Mouse (Mus musculus) forebrain, embryonic 12.5 days (tissue): ENCODE data around the gene Comp. TPM values are rescaled to one million over a fixed set of nuclear protein-coding genes. Genes with fewer than 3 reads are reported as not detected.

Source experiments
- ATAC-seq: fragments of 200-750 bp; cut with Nextera tagmentation; 2 replicates; pipeline ENCODE4 v1.8.0; 2017; ENCODE audit warnings: moderate TSS enrichment; ENCODE audit not compliant: low FRiP score
- H3K27ac ChIP-seq: fragments of 300-500 bp; sonication (generic); 2 replicates; pipeline ENCODE4 v1.5.1; 2016; ENCODE audit warnings: mild to moderate bottlenecking
- H3K27me3 ChIP-seq: fragments of 300-500 bp; sonication (generic); 2 replicates; pipeline ENCODE4 v1.6.1; 2016; ENCODE audit warnings: mild to moderate bottlenecking
- H3K36me3 ChIP-seq: fragments of 300-500 bp; sonication (generic); replicated peaks from 2 replicates; pipeline ENCODE4 v1.6.1; 2016; ENCODE audit warnings: mild to moderate bottlenecking
- H3K4me1 ChIP-seq: fragments of 300-500 bp; sonication (generic); 2 replicates; pipeline ENCODE4 v1.6.1; 2016
- H3K4me2 ChIP-seq: fragments of 300-500 bp; sonication (generic); 2 replicates; pipeline ENCODE4 v1.6.1; 2016; ENCODE audit warnings: mild to moderate bottlenecking, moderate library complexity
- H3K4me3 ChIP-seq: fragments of 300-500 bp; sonication (generic); replicated peaks from 2 replicates; pipeline ENCODE4 v1.5.1; 2016; ENCODE audit warnings: mild to moderate bottlenecking
- H3K9ac ChIP-seq: fragments of 300-500 bp; sonication (generic); 2 replicates; pipeline ENCODE4 v1.6.1; 2016; ENCODE audit warnings: mild to moderate bottlenecking
- H3K9me3 ChIP-seq: fragments of 300-500 bp; sonication (generic); 2 replicates; pipeline ENCODE4 v1.6.1; 2016
- WGBS: fragments of 180-500 bp; shearing (Covaris S2); methylation state at CpG from one replicate; pipeline ENCODE4 v1.1.7; 2016; 5-methylcytosine and 5-hydroxymethylcytosine counted together
- polyA plus RNA-seq: library from polyadenylated mRNA; unstranded; fragments of >200 nt; fragmentation: Nextera tagmentation; extraction: Ambion mirVana; gene quantifications from 2 replicates; pipeline ENCODE4 v1.2.1, GENCODE M21; 2016

The Comp gene
- polyA plus RNA-seq, 1 experiment from 2014 or later = 0.34 TPM

DNA sequence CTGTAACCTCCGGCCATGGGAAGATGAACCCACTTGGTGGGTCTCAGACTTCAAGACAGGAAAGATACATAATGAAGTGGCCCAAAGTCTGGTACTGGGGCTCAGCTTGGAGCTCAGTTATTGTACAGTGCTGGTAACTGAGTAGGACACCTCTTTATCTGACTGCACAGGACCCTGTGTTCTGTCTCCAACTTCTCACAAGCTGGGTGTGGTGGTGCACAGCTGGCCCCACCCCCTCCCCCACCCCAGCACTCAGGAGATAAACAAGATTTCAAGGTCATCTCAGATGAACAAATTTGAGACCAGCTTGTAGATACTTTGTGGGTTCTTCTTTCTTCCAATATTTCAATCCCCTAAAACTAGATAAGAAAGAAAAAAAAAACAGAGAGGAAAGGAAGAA is 17.2 kb upstream of the Comp start:
- 0 out of 2 replicates have a peak, but pooled peaks cover 3% of the 10 kb centered on the region for H3K36me3 ChIP-seq
- peaks cover 13% of the 10 kb centered on the region; the same call in 1 of the 2 replicates for H3K27me3 ChIP-seq
- WGBS = 89% methylated on average over 1 of the region's 1 CpGs
- no peaks in the 10 kb centered on the region for H3K9me3 ChIP-seq
- no peak overlapping the region for H3K9ac ChIP-seq
- no peak for ATAC-seq
- peaks cover 19% of the 10 kb centered on the region for H3K4me1 ChIP-seq
- no peak overlapping the region for H3K4me2 ChIP-seq
- H3K27ac ChIP-seq = no peak overlapping the region
- H3K4me3 ChIP-seq = no peak overlapping the region

DNA sequence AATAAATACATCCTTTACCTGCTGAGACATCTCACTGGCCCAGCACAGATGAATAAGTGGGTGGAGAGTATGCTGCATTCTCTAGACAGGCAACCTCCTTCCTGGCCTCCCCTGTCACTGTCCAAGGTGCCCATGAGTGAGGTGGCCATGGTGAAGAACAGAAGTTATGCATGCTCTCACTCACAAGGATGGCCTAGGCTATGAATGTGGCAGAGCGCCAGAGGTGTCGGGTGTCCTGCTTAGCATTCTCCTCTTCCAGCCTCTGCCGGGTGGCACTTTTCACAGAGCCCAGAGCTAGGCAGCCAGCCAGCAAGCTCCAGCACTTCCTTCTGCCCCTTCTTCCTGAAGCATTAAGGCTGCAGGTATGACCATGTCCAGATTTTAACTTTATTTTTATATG is 13.9 kb upstream of the Comp start:
- Histone ChIP-seq H3K27me3 (peaks cover 13% of the 10 kb centered on the region; the same call in 1 of the 2 replicates), H3K4me3 (no peak overlapping the region), H3K9ac (no peak overlapping the region), H3K36me3 (no peaks in the 10 kb centered on the region), H3K4me1 (no peaks in the 10 kb centered on the region), H3K4me2 (no peak overlapping the region), H3K27ac (no peak overlapping the region), H3K9me3 (no peaks in the 10 kb centered on the region)
- no peak for ATAC-seq
- 45% methylated on average over 3 of the region's 3 CpGs for WGBS

DNA sequence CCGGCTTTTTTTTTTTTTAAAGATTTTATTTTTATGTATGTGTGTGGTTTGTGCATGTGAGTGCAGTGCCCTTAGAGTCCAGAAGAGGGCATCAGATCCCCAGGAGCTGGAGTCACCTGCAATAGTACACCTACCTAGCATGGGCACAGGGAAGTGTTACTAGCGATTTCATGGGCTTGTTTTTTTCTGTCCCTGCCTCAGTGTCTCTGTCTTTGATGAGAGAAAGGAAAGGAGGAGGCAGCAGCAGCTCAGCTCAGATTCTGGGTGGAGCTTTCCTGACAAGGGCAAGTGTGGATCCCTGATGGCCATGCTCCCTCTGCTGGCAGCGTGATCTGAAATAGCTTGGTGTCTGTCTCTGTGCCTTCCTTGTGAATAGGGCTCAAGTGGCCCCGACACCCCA is 12.6 kb upstream of the Comp start:
- H3K4me1 ChIP-seq = no peaks in the 10 kb centered on the region
- no peaks in the 10 kb centered on the region for H3K9me3 ChIP-seq
- H3K36me3 ChIP-seq = no peaks in the 10 kb centered on the region
- peaks cover 13% of the 10 kb centered on the region; the same call in 1 of the 2 replicates for H3K27me3 ChIP-seq
- no peak overlapping the region for H3K4me3 ChIP-seq
- no peak for ATAC-seq
- no peak overlapping the region for H3K9ac ChIP-seq
- WGBS = 50% methylated on average over 4 of the region's 4 CpGs
- H3K27ac ChIP-seq = no peak overlapping the region
- H3K4me2 ChIP-seq = no peak overlapping the region

DNA sequence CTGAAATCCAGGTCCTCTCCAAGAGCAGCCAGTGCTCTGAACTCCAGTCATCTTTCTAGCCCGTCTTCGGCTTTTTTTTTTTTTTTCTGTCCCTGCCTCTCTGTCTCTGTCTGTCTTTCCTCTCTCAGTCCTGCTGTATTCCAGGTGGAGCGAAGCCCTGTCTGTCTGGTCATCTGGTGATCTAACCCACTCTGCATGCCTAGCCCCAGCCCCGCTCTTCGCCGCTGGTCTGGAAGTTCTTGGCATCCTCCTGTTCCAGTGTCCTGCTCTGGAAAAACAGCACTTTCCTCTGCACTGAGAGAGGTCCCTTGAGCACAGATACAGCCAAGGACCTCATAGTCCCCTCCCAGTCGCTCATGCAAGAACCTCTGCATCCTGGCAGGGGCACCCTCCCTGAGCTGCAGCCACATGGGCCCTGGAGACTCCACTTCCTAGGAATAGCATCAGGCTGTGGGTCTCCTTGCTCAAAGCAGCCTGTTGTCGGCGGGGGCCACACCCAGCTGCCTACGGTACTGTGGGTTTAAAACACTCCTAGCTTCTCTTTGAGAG is 11.8 kb upstream of the Comp start:
- Histone ChIP-seq H3K4me2 (no peak overlapping the region), H3K27ac (no peak overlapping the region), H3K27me3 (peaks cover 17% of the 10 kb centered on the region; the same call in 1 of the 2 replicates), H3K36me3 (no peaks in the 10 kb centered on the region), H3K9me3 (no peaks in the 10 kb centered on the region), H3K4me3 (no peak overlapping the region), H3K9ac (no peak overlapping the region), H3K4me1 (no peaks in the 10 kb centered on the region)
- no peak for ATAC-seq
- WGBS = 78% methylated on average over 10 of the region's 10 CpGs

DNA sequence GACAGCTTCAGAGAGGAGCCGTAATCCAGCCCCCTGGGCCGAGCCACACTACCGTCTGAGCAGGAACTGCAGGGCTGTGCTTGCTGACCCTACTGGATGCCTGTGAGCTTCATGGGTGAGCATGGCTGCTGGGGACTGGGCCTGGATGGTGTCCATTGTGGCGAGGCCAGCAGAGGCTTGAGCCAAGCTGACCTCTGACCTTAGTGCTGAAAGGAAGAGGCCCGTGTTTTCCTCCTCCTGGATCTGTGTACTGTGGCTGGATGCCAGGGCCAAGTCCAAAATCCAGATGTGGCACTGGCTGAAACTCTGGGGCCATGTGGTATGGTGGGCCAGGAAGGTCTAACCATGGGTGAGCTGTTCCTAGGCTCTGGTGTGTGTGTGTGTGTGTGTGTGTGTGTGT is 9.3 kb upstream of the Comp start:
- Histone ChIP-seq H3K4me2 (no peak overlapping the region), H3K27me3 (peaks cover 7% of the 10 kb centered on the region; the same call in 1 of the 2 replicates), H3K4me3 (no peak overlapping the region), H3K9ac (no peak overlapping the region), H3K36me3 (no peaks in the 10 kb centered on the region), H3K27ac (no peak overlapping the region), H3K4me1 (no peaks in the 10 kb centered on the region), H3K9me3 (no peaks in the 10 kb centered on the region)
- ATAC-seq = no peak
- WGBS = 35% methylated on average over 5 of the region's 5 CpGs

DNA sequence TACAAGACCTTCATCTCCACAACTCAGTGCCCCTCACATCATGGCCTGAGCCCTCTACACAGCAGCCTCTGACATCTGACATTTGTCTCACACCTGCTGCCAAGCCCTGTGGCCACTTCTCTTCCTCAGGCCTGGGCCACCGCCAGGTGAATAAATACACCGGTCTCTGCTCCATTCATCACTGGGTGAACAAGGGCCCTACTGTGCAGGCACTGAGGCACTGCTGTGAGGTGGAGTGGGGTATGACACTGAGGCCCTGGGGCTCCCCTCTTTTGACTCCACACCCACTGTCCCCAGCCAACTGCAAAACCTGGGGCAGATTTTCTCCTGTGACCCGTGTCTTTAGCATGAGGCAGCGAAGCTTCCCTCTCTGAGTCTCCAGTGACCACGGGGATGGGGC is 6.8 kb upstream of the Comp start:
- peaks cover 23% of the 10 kb centered on the region for H3K27me3 ChIP-seq
- H3K9me3 ChIP-seq = no peaks in the 10 kb centered on the region
- WGBS = 63% methylated on average over 5 of the region's 5 CpGs
- no peaks in the 10 kb centered on the region for H3K4me1 ChIP-seq
- H3K36me3 ChIP-seq = no peaks in the 10 kb centered on the region
- no peak overlapping the region for H3K27ac ChIP-seq
- H3K4me2 ChIP-seq = no peak overlapping the region
- no peak overlapping the region for H3K4me3 ChIP-seq
- no peak overlapping the region for H3K9ac ChIP-seq
- ATAC-seq = no peak

DNA sequence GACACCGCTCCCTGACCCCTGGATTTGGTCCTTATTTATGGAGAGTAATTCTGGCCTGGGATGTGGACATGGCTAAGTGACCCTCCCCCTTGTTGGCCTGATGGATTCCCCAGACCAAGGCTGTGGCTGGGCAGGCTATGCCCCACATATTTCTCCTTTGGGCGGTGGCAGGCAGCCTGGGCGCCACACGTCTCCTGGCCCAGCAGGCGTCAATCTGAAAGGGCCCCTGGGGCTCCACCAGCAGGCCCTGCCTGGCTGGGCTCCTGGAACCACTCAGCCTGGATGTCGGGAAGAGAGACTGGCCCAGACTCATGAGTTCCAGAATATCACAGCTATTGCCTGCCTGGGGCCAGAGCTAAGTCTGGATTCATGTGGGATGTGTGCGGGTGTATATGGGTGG is 2.9 kb upstream of the Comp start:
- H3K9ac ChIP-seq = no peak overlapping the region
- no peak overlapping the region for H3K27ac ChIP-seq
- no peaks in the 10 kb centered on the region for H3K36me3 ChIP-seq
- peaks cover 18% of the 10 kb centered on the region for H3K4me1 ChIP-seq
- no peak overlapping the region for H3K4me2 ChIP-seq
- H3K27me3 ChIP-seq = peaks cover 62% of the 10 kb centered on the region
- no peaks in the 10 kb centered on the region for H3K9me3 ChIP-seq
- ATAC-seq = no peak
- WGBS = 81% methylated on average over 7 of the region's 7 CpGs
- no peak overlapping the region for H3K4me3 ChIP-seq

DNA sequence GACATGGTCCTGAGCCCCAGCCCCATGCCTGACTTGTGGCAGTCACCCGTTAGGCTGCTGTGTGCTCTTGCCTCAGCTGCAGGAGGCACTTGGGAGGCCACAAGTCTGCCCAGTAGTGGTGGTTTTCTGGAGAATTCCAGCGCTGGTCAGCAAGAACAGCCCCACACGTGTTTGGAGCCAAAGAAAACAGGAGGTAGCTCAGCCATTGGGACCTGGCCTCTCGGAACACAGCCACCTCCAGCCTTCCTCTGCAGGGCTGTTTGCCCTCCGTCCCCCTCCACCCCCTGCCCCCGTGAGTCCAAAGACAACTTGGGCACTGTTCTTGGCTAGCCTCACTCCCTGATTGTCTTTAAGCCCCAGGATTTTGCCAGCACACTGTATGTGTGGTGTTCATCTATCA is 1.4 kb upstream of the Comp start:
- no peak overlapping the region for H3K27ac ChIP-seq
- no peak for ATAC-seq
- H3K4me2 ChIP-seq = no peak overlapping the region
- 31% methylated on average over 6 of the region's 6 CpGs for WGBS
- H3K9me3 ChIP-seq = no peaks in the 10 kb centered on the region
- H3K4me1 ChIP-seq = peaks cover 25% of the 10 kb centered on the region
- H3K9ac ChIP-seq = no peak overlapping the region
- peaks cover 71% of the 10 kb centered on the region for H3K27me3 ChIP-seq
- H3K4me3 ChIP-seq = no peak overlapping the region
- H3K36me3 ChIP-seq = no peaks in the 10 kb centered on the region

DNA sequence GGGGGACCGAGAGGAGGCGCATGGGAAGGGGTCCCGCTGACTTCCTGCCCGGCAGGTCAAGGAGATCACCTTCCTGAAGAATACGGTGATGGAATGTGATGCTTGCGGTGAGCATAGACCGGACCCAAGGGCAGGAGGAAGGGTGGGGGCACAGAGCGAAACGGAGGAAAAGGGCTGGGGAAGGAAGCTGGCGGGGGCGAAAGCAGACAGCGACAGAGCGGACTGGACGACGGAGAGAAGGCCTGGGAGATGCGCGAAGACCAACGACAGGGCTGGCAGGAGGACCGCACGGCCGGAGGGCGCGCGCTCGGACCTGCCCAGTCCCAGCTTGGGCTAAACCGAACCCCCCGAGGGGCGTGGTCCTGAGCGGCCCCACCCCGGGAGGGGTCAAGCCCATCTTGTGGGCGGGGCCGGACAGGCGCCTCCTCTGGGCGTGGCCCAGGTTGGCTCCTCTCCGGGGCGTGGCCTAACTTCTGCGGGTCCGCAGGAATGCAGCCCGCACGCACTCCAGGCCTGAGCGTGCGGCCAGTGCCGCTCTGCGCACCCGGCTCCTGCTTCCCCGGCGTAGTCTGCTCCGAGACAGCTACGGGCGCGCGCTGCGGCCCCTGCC is 1.1 kb downstream of the Comp start:
- Histone ChIP-seq H3K4me2 (peak overlapping the region; percentile 50), H3K27me3 (peaks cover 95% of the 10 kb centered on the region), H3K9me3 (no peaks in the 10 kb centered on the region), H3K4me1 (peaks cover 25% of the 10 kb centered on the region), H3K36me3 (no peaks in the 10 kb centered on the region), H3K4me3 (peak overlapping the region; percentile 37), H3K27ac (no peak overlapping the region), H3K9ac (no peak overlapping the region)
- ATAC-seq = peak; percentile 57
- 1% methylated on average over 52 of the region's 53 CpGs for WGBS

DNA sequence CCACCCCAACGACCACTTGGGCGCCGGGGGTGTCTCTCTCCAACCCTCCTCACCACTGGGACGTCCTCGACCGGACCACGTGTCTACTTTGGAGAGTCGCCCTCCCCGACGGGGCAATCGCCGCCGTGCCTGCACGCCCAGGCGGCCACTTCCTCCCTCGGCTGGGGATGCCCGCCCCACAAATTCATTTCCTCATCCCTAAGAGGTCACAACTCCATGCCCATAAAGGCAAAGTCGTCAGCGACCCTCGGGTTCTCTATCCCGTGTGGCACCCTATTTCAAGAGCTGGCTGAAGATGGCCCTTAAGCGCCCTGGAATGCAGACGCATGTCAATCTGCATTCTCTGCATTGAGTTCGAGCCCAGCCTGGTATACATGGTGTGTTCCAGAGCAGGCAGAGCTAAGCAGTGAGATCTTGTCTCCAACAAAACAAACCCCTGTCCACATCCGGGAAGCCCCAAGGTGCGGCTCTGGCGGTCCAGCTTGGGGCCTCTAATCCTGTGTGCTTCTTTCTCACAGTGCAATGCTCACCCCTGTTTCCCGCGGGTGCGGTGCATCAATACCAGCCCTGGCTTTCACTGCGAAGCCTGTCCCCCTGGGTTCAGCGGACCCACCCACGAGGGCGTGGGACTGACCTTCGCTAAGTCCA is 2.0 kb downstream of the Comp start:
- WGBS = 6% methylated on average over 35 of the region's 35 CpGs
- no peak; the same call in 1 of the 2 replicates for ATAC-seq

DNA sequence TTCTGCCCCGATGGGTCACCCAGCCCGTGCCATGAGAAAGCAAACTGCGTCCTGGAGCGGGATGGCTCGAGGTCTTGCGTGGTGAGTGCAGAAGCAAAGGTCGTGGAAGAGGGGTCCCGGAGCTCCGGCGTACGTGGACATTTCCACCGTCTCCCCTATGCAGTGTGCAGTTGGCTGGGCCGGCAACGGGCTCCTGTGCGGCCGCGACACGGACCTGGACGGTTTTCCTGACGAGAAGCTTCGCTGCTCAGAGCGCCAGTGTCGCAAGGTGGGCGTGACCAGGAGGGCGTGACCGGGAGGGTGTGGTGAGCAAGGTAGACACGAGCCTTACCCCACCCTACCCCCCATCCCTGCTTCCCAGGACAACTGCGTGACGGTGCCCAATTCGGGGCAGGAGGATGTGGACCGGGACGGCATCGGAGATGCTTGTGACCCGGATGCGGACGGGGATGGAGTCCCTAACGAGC is 3.0 kb downstream of the Comp start:
- no peak for ATAC-seq
- no peak overlapping the region; the same call in 1 of the 2 replicates for H3K4me3 ChIP-seq
- no peak overlapping the region for H3K9ac ChIP-seq
- WGBS = 8% methylated on average over 37 of the region's 37 CpGs
- peak overlapping the region; percentile 15; the same call in 1 of the 2 replicates for H3K4me2 ChIP-seq
- H3K36me3 ChIP-seq = no peaks in the 10 kb centered on the region
- H3K9me3 ChIP-seq = no peaks in the 10 kb centered on the region
- H3K27me3 ChIP-seq = peaks cover 94% of the 10 kb centered on the region
- H3K27ac ChIP-seq = no peak overlapping the region
- peaks cover 25% of the 10 kb centered on the region for H3K4me1 ChIP-seq

More for the DNA sequence above, 2.0 kb downstream of the Comp start:
- Histone ChIP-seq H3K4me1 (peaks cover 25% of the 10 kb centered on the region), H3K4me3 (no peak overlapping the region; the same call in 1 of the 2 replicates), H3K4me2 (no peak overlapping the region), H3K27me3 (peaks cover 98% of the 10 kb centered on the region), H3K27ac (no peak overlapping the region), H3K36me3 (no peaks in the 10 kb centered on the region), H3K9me3 (no peaks in the 10 kb centered on the region), H3K9ac (no peak overlapping the region)

DNA sequence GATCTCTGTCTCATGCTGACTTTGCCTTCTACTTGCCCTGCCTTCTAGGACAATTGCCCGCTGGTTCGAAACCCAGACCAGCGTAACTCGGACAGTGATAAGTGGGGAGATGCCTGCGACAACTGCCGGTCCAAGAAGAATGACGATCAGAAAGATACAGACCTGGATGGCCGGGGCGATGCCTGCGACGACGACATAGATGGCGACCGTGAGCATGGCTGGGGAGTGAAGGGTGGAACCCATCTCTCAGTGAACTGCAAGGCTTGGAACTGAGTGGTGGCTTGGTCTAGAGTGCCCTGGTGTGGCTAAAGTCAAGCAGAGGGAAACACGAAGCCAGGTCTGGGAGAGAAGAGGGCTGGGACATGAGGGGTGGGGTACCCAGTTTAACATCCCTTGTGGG is 3.7 kb downstream of the Comp start:
- no peak for ATAC-seq
- Histone ChIP-seq H3K36me3 (no peaks in the 10 kb centered on the region), H3K4me1 (peaks cover 25% of the 10 kb centered on the region), H3K9me3 (no peaks in the 10 kb centered on the region), H3K9ac (no peak overlapping the region), H3K27ac (no peak overlapping the region), H3K4me3 (no peak overlapping the region), H3K27me3 (peaks cover 91% of the 10 kb centered on the region), H3K4me2 (no peak overlapping the region)
- WGBS = 11% methylated on average over 15 of the region's 15 CpGs
